Mouse (Mus musculus): ENCODE results near the gene Pi4ka. TPM values are rescaled to one million over a fixed set of nuclear protein-coding genes. Genes with fewer than 3 reads are reported as not detected.
A peak's percentile ranks its signal among the peaks of the same experiment; 100 is the strongest.
"Not testable (repeated sequence)": the region's sequence is repeated elsewhere in the genome, so short reads cannot be mapped to it uniquely, and the experiment has no call there.

Gene Pi4ka
- polyA plus RNA-seq, 1 experiment from 2014 or later: 39.0 TPM

DNA sequence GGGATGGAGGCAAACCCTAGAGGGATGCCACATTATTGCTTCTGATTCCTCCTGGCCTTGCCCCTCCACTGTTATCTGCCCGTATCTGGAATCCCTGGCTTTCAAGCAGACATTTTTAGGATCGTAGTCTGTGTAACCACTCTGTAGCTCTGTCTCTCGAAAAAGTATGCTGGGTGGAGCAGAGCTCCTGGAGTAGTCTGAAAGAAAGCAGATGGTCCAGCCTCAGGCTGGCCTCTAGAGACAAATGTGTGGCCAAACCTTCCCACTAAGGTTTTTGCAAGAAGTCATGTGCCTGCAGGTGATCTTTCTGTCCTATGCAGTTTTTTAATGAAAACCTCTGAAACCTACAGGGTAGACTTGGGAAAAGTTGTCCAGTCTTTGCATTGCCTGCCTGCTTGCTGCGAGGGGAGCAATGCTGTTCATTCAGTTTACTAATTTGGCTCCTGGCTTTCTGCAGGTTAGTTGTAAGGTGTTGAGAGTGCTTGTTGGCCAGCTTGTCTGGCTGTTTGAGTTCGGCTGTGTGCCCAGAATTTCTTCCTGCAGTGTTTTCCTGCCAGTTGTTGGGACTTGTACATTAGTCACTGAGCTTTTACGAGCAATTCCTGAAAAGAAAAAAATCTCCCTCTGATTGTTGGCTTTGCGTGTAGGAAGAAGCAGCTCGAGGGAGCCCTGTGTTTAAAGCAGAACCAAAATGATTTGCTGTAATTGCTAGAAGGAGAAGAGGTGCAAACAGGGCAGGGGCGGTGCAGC is 171.0 kb downstream of the Pi4ka start:
- 59% methylated on average over 9 of the region's 9 CpGs for WGBS
- peak overlapping the region; percentile 66 for H3K4me3 ChIP-seq
- peaks cover 49% of the 10 kb centered on the region for H3K4me1 ChIP-seq
- peaks cover under 1% of the 10 kb centered on the region; the same call in 1 of the 2 replicates for H3K9me3 ChIP-seq
- no peaks in the 10 kb centered on the region for H3K36me3 ChIP-seq (replicated peaks)
- 0 out of 2 replicates have a peak, but pooled peaks cover 5% of the 10 kb centered on the region for H3K27me3 ChIP-seq (replicated peaks; ENCODE audit: low read depth, poor library complexity, severe bottlenecking)
- no peak overlapping the region; the same call in 1 of the 2 replicates for H3K27ac ChIP-seq (replicated peaks)
- no peak for DNase-seq (ENCODE audit: low spot score)

DNA sequence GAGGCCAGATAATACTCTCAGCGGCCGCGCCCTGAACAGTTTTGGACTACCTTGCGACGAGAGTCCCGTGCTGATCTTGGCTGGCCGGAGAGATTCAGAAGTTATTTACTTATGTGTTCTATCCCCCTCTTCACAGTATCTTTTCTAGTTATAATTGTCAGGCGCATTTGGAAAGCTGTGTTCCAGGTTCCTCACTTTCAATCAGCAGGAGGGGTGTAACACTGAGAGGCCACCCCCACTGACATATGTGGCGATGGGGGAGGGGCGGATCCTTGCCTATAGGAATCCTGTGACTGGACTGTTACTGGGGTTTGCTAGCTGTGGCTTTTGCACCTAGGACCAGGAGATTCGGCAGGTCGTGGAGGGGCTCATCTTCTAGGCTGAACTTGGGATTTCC is 171.6 kb downstream of the Pi4ka start:
- peak; percentile 70 for DNase-seq (ENCODE audit: low spot score)
- peak overlapping the region; percentile 66 for H3K4me3 ChIP-seq
- H3K36me3 ChIP-seq (replicated peaks): no peaks in the 10 kb centered on the region
- H3K27ac ChIP-seq (replicated peaks): peak overlapping the region; percentile 98
- H3K27me3 ChIP-seq (replicated peaks; ENCODE audit: low read depth, poor library complexity, severe bottlenecking): 0 out of 2 replicates have a peak, but pooled peaks cover 5% of the 10 kb centered on the region
- peaks cover 48% of the 10 kb centered on the region for H3K4me1 ChIP-seq
- WGBS: 2% methylated on average over 12 of the region's 12 CpGs
- peaks cover 7% of the 10 kb centered on the region; the same call in 1 of the 2 replicates for H3K9me3 ChIP-seq

DNA sequence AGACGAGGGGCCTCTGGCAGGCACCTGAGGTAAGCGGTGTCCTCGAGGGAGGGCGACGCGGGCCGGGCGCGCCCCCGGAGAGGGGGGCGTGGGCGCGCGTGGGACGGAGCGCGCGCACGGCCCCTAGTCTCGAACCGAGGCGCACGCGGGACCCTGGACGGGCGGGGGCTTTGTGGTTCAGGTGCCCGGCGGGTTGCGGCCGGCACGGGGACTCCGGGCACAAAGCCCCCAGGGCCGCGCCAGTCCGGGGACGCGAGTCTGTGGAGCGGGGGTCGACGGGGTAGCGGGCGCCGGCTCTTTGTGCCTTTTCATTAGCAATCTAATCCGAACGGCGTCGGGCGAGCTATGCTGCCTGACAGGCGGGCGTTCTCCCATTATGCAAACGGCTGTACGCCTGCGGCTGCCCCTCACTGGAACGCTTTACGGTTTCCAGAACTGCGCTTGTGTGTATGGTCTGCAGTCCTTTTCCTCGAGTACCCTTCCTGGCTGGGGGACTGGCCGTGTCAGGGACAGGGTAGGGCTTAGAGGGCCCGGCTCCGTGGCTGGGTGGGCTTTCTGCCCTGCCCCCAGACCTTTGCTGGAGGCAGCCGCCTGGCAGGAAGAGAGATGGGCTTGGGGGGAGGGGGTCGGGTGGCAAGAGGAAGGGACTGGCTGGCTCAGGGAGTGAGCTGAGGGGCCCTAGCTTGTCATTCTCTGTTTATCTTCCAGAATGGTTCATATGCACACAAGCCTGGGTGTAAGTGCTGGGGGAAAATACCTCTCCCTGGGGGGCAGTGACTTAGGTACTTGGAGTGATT is 172.2 kb downstream of the Pi4ka start:
- no peaks in the 10 kb centered on the region for H3K36me3 ChIP-seq (replicated peaks)
- peak; percentile 80 for DNase-seq (ENCODE audit: low spot score)
- H3K4me3 ChIP-seq: peak overlapping the region; percentile 66
- H3K27me3 ChIP-seq (replicated peaks; ENCODE audit: low read depth, poor library complexity, severe bottlenecking): 0 out of 2 replicates have a peak, but pooled peaks cover 5% of the 10 kb centered on the region
- H3K9me3 ChIP-seq: peaks cover 10% of the 10 kb centered on the region; the same call in 1 of the 2 replicates
- peak overlapping the region; percentile 98 for H3K27ac ChIP-seq (replicated peaks)
- WGBS: under 1% methylated on average over 62 of the region's 62 CpGs
- H3K4me1 ChIP-seq: peaks cover 45% of the 10 kb centered on the region

GRCm38 (mm10) chr16:17232794-17233701 is 173.1 kb downstream of the Pi4ka start, which contains the start of gene Hic2:
Gene Hic2, plus strand, starts transcription at chr16:17233572.
- WGBS: under 1% methylated on average over 59 of the region's 59 CpGs
- Histone ChIP-seq H3K4me1 (peaks cover 36% of the 10 kb centered on the region), H3K9me3 (peaks cover 10% of the 10 kb centered on the region; the same call in 1 of the 2 replicates), H3K27ac (replicated peaks) (peak within 1 kb of the TSS; percentile 98), H3K27me3 (replicated peaks; ENCODE audit: low read depth, poor library complexity, severe bottlenecking) (0 out of 2 replicates have a peak, but pooled peaks cover 5% of the 10 kb centered on the region), H3K36me3 (replicated peaks) (no peaks in the 10 kb centered on the region), H3K4me3 (peak within 1 kb of the TSS; percentile 66)
- DNase-seq (ENCODE audit: low spot score): peak; percentile 99

DNA sequence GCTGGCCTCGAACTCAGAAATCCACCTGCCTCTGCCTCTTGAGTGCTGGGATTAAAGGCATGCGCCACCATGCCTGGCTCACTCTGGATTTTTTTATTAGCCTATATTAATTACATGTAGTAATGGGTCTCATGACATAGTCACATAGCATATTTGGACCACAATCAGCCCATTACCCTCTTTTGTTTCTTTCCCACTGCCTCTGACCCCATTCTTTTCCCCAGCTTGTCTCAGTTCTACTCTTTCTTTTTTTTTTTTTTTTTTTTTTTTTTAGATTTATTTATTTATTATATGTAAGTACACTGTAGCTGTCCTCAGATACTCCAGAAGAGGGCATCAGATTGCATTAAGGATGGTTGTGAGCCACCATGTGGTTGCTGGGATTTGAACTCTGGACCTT is 174.6 kb downstream of the Pi4ka start:
- not testable (repeated sequence) for H3K27me3 ChIP-seq (replicated peaks; ENCODE audit: low read depth, poor library complexity, severe bottlenecking); H3K36me3 ChIP-seq (replicated peaks); H3K27ac ChIP-seq (replicated peaks); DNase-seq (ENCODE audit: low spot score); H3K4me3 ChIP-seq
- 88% methylated on average over 2 of the region's 2 CpGs for WGBS
- Histone ChIP-seq H3K9me3 (peaks cover 10% of the 10 kb centered on the region; the same call in 1 of the 2 replicates), H3K4me1 (peaks cover 31% of the 10 kb centered on the region)

Other genes with a start within 250 kb of the Pi4ka start
- gene Ube2l3, start 203.7 kb downstream of the Pi4ka start, polyA plus RNA-seq (2016; fragmentation: Nextera tagmentation; extraction: Ambion mirVana): 410 and 436 TPM in 2 replicates
- 0.70 and 0.79 TPM in 2 replicates for gene Rimbp3, start 197.7 kb downstream of the Pi4ka start, polyA plus RNA-seq (2016; fragmentation: Nextera tagmentation; extraction: Ambion mirVana)
- 17.0 and 17.1 TPM in 2 replicates for gene Hic2, start 172.7 kb downstream of the Pi4ka start, polyA plus RNA-seq (2016; fragmentation: Nextera tagmentation; extraction: Ambion mirVana)
- gene Tmem191c, start 130.2 kb downstream of the Pi4ka start, polyA plus RNA-seq (2016; fragmentation: Nextera tagmentation; extraction: Ambion mirVana): 7.1 and 8.9 TPM in 2 replicates
- 0.19 and 0.21 TPM in 2 replicates for gene Serpind1, start 74.9 kb downstream of the Pi4ka start, polyA plus RNA-seq (2016; fragmentation: Nextera tagmentation; extraction: Ambion mirVana)
- gene Snap29, start 328 bp downstream of the Pi4ka start, polyA plus RNA-seq (2016; fragmentation: Nextera tagmentation; extraction: Ambion mirVana): 9.8 and 11.2 TPM in 2 replicates
- 70.9 and 73.3 TPM in 2 replicates for gene Crkl, start 45.7 kb upstream of the Pi4ka start, polyA plus RNA-seq (2016; fragmentation: Nextera tagmentation; extraction: Ambion mirVana)
- gene Aifm3, start 83.3 kb upstream of the Pi4ka start, polyA plus RNA-seq (2016; fragmentation: Nextera tagmentation; extraction: Ambion mirVana): 0.75 and 1.1 TPM in 2 replicates
- gene Lztr1, start 102.4 kb upstream of the Pi4ka start, polyA plus RNA-seq (2016; fragmentation: Nextera tagmentation; extraction: Ambion mirVana): 84.2 and 87.5 TPM in 2 replicates
- gene Thap7, start 124.8 kb upstream of the Pi4ka start, polyA plus RNA-seq (2016; fragmentation: Nextera tagmentation; extraction: Ambion mirVana): 49.4 and 52.2 TPM in 2 replicates
- 0.10 TPM in 1 of 2 replicates, not detected in the other for gene Lrrc74b, start 154.9 kb upstream of the Pi4ka start, polyA plus RNA-seq (2016; fragmentation: Nextera tagmentation; extraction: Ambion mirVana)
- gene P2rx6, start 155.6 kb upstream of the Pi4ka start, polyA plus RNA-seq (2016; fragmentation: Nextera tagmentation; extraction: Ambion mirVana): 0.21 and 0.24 TPM in 2 replicates
- gene Slc7a4, start 176.9 kb upstream of the Pi4ka start, polyA plus RNA-seq (2016; fragmentation: Nextera tagmentation; extraction: Ambion mirVana): 1.5 and 1.6 TPM in 2 replicates
- gene Smpd4, start 213.0 kb upstream of the Pi4ka start, polyA plus RNA-seq (2016; fragmentation: Nextera tagmentation; extraction: Ambion mirVana): 66.7 and 68.7 TPM in 2 replicates
- 5.3 and 6.6 TPM in 2 replicates for gene Ccdc74a, start 240.2 kb upstream of the Pi4ka start, polyA plus RNA-seq (2016; fragmentation: Nextera tagmentation; extraction: Ambion mirVana)

Data from embryonic facial prominence, embryonic 10.5 days (tissue).